Mouse (Mus musculus): Measurements from ENCODE around the gene Plch2. TPM values are rescaled to one million over a fixed set of nuclear protein-coding genes. Genes with fewer than 3 reads are reported as not detected.

The Plch2 gene
- polyA plus RNA-seq, 1 experiment: 0.06 TPM

DNA sequence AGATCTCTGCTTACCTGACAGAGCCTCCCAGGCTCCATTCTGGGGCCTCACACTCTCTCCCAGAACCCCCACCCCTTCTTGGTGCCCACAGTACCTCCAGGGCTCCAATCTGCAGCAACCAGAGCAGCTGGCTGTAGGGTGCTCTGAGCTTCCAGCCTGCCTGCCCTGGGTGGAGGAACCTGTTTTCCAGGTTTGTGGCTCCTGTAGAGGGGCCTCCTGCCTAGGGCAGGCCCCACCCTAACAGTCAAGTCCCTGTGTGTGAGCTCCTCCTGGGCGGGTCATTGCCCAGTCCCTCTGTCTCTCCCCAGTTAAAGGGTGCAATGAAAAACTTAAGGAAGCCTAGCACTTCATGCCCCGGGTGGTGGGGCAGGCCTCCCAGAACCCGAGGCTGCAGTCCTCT lies 7.3 kb upstream of the Plch2 start:
- H3K4me3 ChIP-seq: no peak overlapping the region
- TF ChIP-seq REST (IDR thresholded peaks at IDR 0.05; ENCODE audit: insufficient read depth, insufficient read length) (no peak), E2F4 (IDR thresholded peaks at IDR 0.05; ENCODE audit: insufficient read depth) (no peak), TCF12 (IDR thresholded peaks at IDR 0.05; ENCODE audit: insufficient read depth, poor library complexity, severe bottlenecking) (no peak), POLR2AphosphoS2 (IDR thresholded peaks at IDR 0.05; ENCODE audit: insufficient read length, low read depth) (no peak), MYOD1 (IDR thresholded peaks at IDR 0.05; ENCODE audit: control insufficient read depth in 1 of 3, insufficient read length in 2 of 3, low read depth in 2 of 3) (no peak), POLR2A (IDR thresholded peaks at IDR 0.05; ENCODE audit: insufficient read length, low read depth) (no peak), TCF3 (IDR thresholded peaks at IDR 0.05; ENCODE audit: insufficient read length, low read depth) (no peak), CEBPB (IDR thresholded peaks at IDR 0.05; ENCODE audit: insufficient read depth, poor library complexity, severe bottlenecking) (no peak), MYOG (IDR thresholded peaks at IDR 0.05; ENCODE audit: control insufficient read depth in 1 of 3, insufficient read depth in 1 of 3, insufficient read length in 2 of 3, low read depth in 2 of 3) (no peak), USF1 (IDR thresholded peaks at IDR 0.05; ENCODE audit: low read depth) (no peak), MAX (IDR thresholded peaks at IDR 0.05; ENCODE audit: low read depth) (no peak), SRF (IDR thresholded peaks at IDR 0.05; ENCODE audit: control insufficient read depth, insufficient read length, low read depth) (no peak)
- H3K4me2 ChIP-seq (ENCODE audit: low read depth): no peak overlapping the region
- no peak overlapping the region for H3ac ChIP-seq (ENCODE audit: control insufficient read depth, insufficient read length)
- peaks cover 52% of the 10 kb centered on the region for H3K27me3 ChIP-seq (ENCODE audit: control insufficient read depth, insufficient read depth, insufficient read length)
- H3K36me3 ChIP-seq (ENCODE audit: control insufficient read depth, insufficient read depth): no peaks in the 10 kb centered on the region
- H3K79me2 ChIP-seq (ENCODE audit: control insufficient read depth, insufficient read depth): peaks cover 5% of the 10 kb centered on the region

GRCm38 (mm10) chr4:155058325-155058724 lies 1.7 kb upstream of the Plch2 start:
- Histone ChIP-seq H3K27me3 (ENCODE audit: control insufficient read depth, insufficient read depth, insufficient read length) (peaks cover 79% of the 10 kb centered on the region), H3ac (ENCODE audit: control insufficient read depth, insufficient read length) (no peak overlapping the region), H3K36me3 (ENCODE audit: control insufficient read depth, insufficient read depth) (no peaks in the 10 kb centered on the region), H3K4me3 (no peak overlapping the region), H3K79me2 (ENCODE audit: control insufficient read depth, insufficient read depth) (no peaks in the 10 kb centered on the region), H3K4me2 (ENCODE audit: low read depth) (no peak overlapping the region)
- TF ChIP-seq REST (IDR thresholded peaks at IDR 0.05; ENCODE audit: insufficient read depth, insufficient read length) (no peak), SRF (IDR thresholded peaks at IDR 0.05; ENCODE audit: control insufficient read depth, insufficient read length, low read depth) (no peak), E2F4 (IDR thresholded peaks at IDR 0.05; ENCODE audit: insufficient read depth) (no peak), MYOD1 (IDR thresholded peaks at IDR 0.05; ENCODE audit: control insufficient read depth in 1 of 3, insufficient read length in 2 of 3, low read depth in 2 of 3) (no peak), CEBPB (IDR thresholded peaks at IDR 0.05; ENCODE audit: insufficient read depth, poor library complexity, severe bottlenecking) (no peak), POLR2AphosphoS2 (IDR thresholded peaks at IDR 0.05; ENCODE audit: insufficient read length, low read depth) (no peak), MAX (IDR thresholded peaks at IDR 0.05; ENCODE audit: low read depth) (no peak), MYOG (IDR thresholded peaks at IDR 0.05; ENCODE audit: control insufficient read depth in 1 of 3, insufficient read depth in 1 of 3, insufficient read length in 2 of 3, low read depth in 2 of 3) (no peak), TCF12 (IDR thresholded peaks at IDR 0.05; ENCODE audit: insufficient read depth, poor library complexity, severe bottlenecking) (no peak), POLR2A (IDR thresholded peaks at IDR 0.05; ENCODE audit: insufficient read length, low read depth) (no peak), USF1 (IDR thresholded peaks at IDR 0.05; ENCODE audit: low read depth) (no peak), TCF3 (IDR thresholded peaks at IDR 0.05; ENCODE audit: insufficient read length, low read depth) (no peak)

- Histone ChIP-seq H3ac (ENCODE audit: control insufficient read depth, insufficient read length) (no peak overlapping the region), H3K4me3 (no peak overlapping the region), H3K36me3 (ENCODE audit: control insufficient read depth, insufficient read depth) (no peaks in the 10 kb centered on the region), H3K79me2 (ENCODE audit: control insufficient read depth, insufficient read depth) (no peaks in the 10 kb centered on the region), H3K4me2 (ENCODE audit: low read depth) (no peak overlapping the region), H3K27me3 (ENCODE audit: control insufficient read depth, insufficient read depth, insufficient read length) (peaks cover 61% of the 10 kb centered on the region)
- TF ChIP-seq REST (IDR thresholded peaks at IDR 0.05; ENCODE audit: insufficient read depth, insufficient read length) (no peak), E2F4 (IDR thresholded peaks at IDR 0.05; ENCODE audit: insufficient read depth) (no peak), POLR2A (IDR thresholded peaks at IDR 0.05; ENCODE audit: insufficient read length, low read depth) (no peak), MAX (IDR thresholded peaks at IDR 0.05; ENCODE audit: low read depth) (no peak), MYOD1 (IDR thresholded peaks at IDR 0.05; ENCODE audit: control insufficient read depth in 1 of 3, insufficient read length in 2 of 3, low read depth in 2 of 3) (no peak), TCF3 (IDR thresholded peaks at IDR 0.05; ENCODE audit: insufficient read length, low read depth) (no peak), USF1 (IDR thresholded peaks at IDR 0.05; ENCODE audit: low read depth) (no peak), SRF (IDR thresholded peaks at IDR 0.05; ENCODE audit: control insufficient read depth, insufficient read length, low read depth) (no peak)
These were observed 6.5 kb downstream of the Plch2 start for GRCm38 (mm10) chr4:155050116-155050515.

DNA sequence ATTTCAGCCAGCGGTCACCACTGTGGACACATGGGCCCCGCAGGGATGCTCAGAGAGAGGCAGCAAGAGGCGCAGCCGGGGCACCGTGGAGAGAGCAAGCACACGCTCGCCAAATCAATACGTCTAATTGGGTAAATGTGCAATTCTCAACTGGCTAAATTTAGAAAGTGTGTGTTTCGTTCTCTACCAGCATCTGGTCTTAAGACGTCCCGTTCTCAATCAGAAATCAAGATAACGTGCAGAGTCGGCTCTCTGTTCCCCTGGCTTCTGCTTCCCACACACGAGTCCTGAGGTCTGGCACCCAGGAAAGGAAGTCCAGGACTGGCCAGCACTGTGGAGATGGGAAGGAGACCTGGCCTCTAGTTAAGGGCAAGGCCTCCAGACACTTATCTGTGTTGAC lies 9.9 kb downstream of the Plch2 start:
- TF ChIP-seq E2F4 (IDR thresholded peaks at IDR 0.05; ENCODE audit: insufficient read depth): no peak
- TF ChIP-seq MYOD1 (IDR thresholded peaks at IDR 0.05; ENCODE audit: control insufficient read depth in 1 of 3, insufficient read length in 2 of 3, low read depth in 2 of 3): no peak
- no peak for TF ChIP-seq USF1 (IDR thresholded peaks at IDR 0.05; ENCODE audit: low read depth)
- no peak for TF ChIP-seq MAX (IDR thresholded peaks at IDR 0.05; ENCODE audit: low read depth)
- no peak for TF ChIP-seq POLR2AphosphoS2 (IDR thresholded peaks at IDR 0.05; ENCODE audit: insufficient read length, low read depth)
- TF ChIP-seq POLR2A (IDR thresholded peaks at IDR 0.05; ENCODE audit: insufficient read length, low read depth): no peak
- no peak for TF ChIP-seq REST (IDR thresholded peaks at IDR 0.05; ENCODE audit: insufficient read depth, insufficient read length)
- Histone ChIP-seq H3K27me3 (ENCODE audit: control insufficient read depth, insufficient read depth, insufficient read length) (peaks cover 84% of the 10 kb centered on the region), H3K4me3 (no peak overlapping the region), H3K36me3 (ENCODE audit: control insufficient read depth, insufficient read depth) (no peaks in the 10 kb centered on the region), H3K4me2 (ENCODE audit: low read depth) (no peak overlapping the region), H3ac (ENCODE audit: control insufficient read depth, insufficient read length) (no peak overlapping the region), H3K79me2 (ENCODE audit: control insufficient read depth, insufficient read depth) (no peaks in the 10 kb centered on the region)

DNA sequence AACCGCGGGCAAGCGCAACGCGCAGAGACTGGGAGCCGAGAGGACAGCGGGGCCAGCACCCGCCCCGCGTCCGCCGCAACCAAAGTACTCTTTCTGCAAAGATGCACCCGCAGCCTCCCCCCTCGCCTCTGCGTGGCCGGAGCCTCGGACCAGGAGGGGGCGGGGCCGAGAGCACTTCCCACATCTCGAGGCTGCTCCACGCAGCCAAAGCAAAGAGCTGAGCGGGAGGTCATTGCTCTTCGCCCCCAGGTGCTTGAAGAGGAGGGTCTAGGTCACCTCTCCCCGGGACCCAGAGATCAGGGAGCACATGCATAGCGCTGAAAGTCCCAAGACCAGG lies 13.3 kb downstream of the Plch2 start:
- Histone ChIP-seq H3K36me3 (ENCODE audit: control insufficient read depth, insufficient read depth) (no peaks in the 10 kb centered on the region), H3K4me3 (no peak overlapping the region), H3ac (ENCODE audit: control insufficient read depth, insufficient read length) (no peak overlapping the region), H3K27me3 (ENCODE audit: control insufficient read depth, insufficient read depth, insufficient read length) (peaks cover 84% of the 10 kb centered on the region), H3K4me2 (ENCODE audit: low read depth) (no peak overlapping the region), H3K79me2 (ENCODE audit: control insufficient read depth, insufficient read depth) (no peaks in the 10 kb centered on the region)
- TF ChIP-seq SRF (IDR thresholded peaks at IDR 0.05; ENCODE audit: control insufficient read depth, insufficient read length, low read depth) (no peak), POLR2AphosphoS2 (IDR thresholded peaks at IDR 0.05; ENCODE audit: insufficient read length, low read depth) (no peak), POLR2A (IDR thresholded peaks at IDR 0.05; ENCODE audit: insufficient read length, low read depth) (no peak), USF1 (IDR thresholded peaks at IDR 0.05; ENCODE audit: low read depth) (no peak), MYOD1 (IDR thresholded peaks at IDR 0.05; ENCODE audit: control insufficient read depth in 1 of 3, insufficient read length in 2 of 3, low read depth in 2 of 3) (no peak), E2F4 (IDR thresholded peaks at IDR 0.05; ENCODE audit: insufficient read depth) (no peak), REST (IDR thresholded peaks at IDR 0.05; ENCODE audit: insufficient read depth, insufficient read length) (no peak), MYOG (IDR thresholded peaks at IDR 0.05; ENCODE audit: control insufficient read depth in 1 of 3, insufficient read depth in 1 of 3, insufficient read length in 2 of 3, low read depth in 2 of 3) (no peak), TCF3 (IDR thresholded peaks at IDR 0.05; ENCODE audit: insufficient read length, low read depth) (no peak), MAX (IDR thresholded peaks at IDR 0.05; ENCODE audit: low read depth) (no peak), TCF12 (IDR thresholded peaks at IDR 0.05; ENCODE audit: insufficient read depth, poor library complexity, severe bottlenecking) (no peak), CEBPB (IDR thresholded peaks at IDR 0.05; ENCODE audit: insufficient read depth, poor library complexity, severe bottlenecking) (no peak)
